Mouse (Mus musculus): Measurements from ENCODE around the gene Ifi207. TPM values are rescaled to one million over a fixed set of nuclear protein-coding genes. Genes with fewer than 3 reads are reported as not detected.

The Ifi207 gene
- polyA plus RNA-seq, 1 experiment from 2014 or later: 0.18 TPM

Other genes with a start within 250 kb of the Ifi207 start
- gene Ifi214, start 205.8 kb downstream of the Ifi207 start, polyA plus RNA-seq (2016; fragmentation: Nextera tagmentation; extraction: Ambion mirVana): not detected in 2 replicates
- gene Ifi213, start 142.5 kb downstream of the Ifi207 start, polyA plus RNA-seq (2016; fragmentation: Nextera tagmentation; extraction: Ambion mirVana): not detected in 2 replicates
- 0.05 TPM in 1 of 2 replicates, not detected in the other for gene Ifi209, start 110.8 kb downstream of the Ifi207 start, polyA plus RNA-seq (2016; fragmentation: Nextera tagmentation; extraction: Ambion mirVana)
- gene Ifi208, start 68.1 kb downstream of the Ifi207 start, polyA plus RNA-seq (2016; fragmentation: Nextera tagmentation; extraction: Ambion mirVana): not detected in 2 replicates
- 0.36 and 0.72 TPM in 2 replicates for gene Ifi204, start 25.2 kb upstream of the Ifi207 start, polyA plus RNA-seq (2016; fragmentation: Nextera tagmentation; extraction: Ambion mirVana)
- gene Ifi211, start 171.3 kb upstream of the Ifi207 start, polyA plus RNA-seq (2016; fragmentation: Nextera tagmentation; extraction: Ambion mirVana): 0.13 and 0.18 TPM in 2 replicates
- 0.35 and 0.36 TPM in 2 replicates for gene Mndal, start 200.7 kb upstream of the Ifi207 start, polyA plus RNA-seq (2016; fragmentation: Nextera tagmentation; extraction: Ambion mirVana)
- 0.17 and 0.21 TPM in 2 replicates for gene Ifi203, start 200.9 kb upstream of the Ifi207 start, polyA plus RNA-seq (2016; fragmentation: Nextera tagmentation; extraction: Ambion mirVana)
- not detected in 2 replicates for gene Ifi202b, start 241.0 kb upstream of the Ifi207 start, polyA plus RNA-seq (2016; fragmentation: Nextera tagmentation; extraction: Ambion mirVana)

Data from forebrain, embryonic 12.5 days (tissue).